ENCODE assay signal across 21 mouse cellular contexts in genomic region chr19:32752357-32752756, GRCm38 (mm10). TPM values are rescaled to one million over a fixed set of nuclear protein-coding genes. Genes with fewer than 3 reads are reported as not detected.
DNase-seq lines count a peak whose midpoint lies in the region; ATAC-seq and TF ChIP-seq lines count a peak whose summit lies in the region.
"Had no signal": no experiment of that assay in that cellular context is flagged by ENCODE, and none has a peak within 500 bp of the region (broad histone marks: within the 10 kb centered on the region; RNA-seq: fewer than 3 reads in every experiment).

No protein-coding gene starts in this region.

- DNase-seq in thymus, postnatal 14 days: peak; percentile 1
- DNase-seq in thymus, postnatal 36 days: no peak
- DNase-seq in 416B (ENCODE audit: low read depth): peak; percentile 67
- no peak for DNase-seq in ES-E14 (ENCODE audit: low read depth, low spot score)
- no peak for DNase-seq in liver, postnatal 0 days
- no peak for DNase-seq in heart, postnatal 10 days
- DNase-seq in layer of hippocampus, adult 9-10 months (ENCODE audit: low spot score): no peak
- DNase-seq: adrenal gland, postnatal 14 days; cerebellum, adult 11-12 months; cerebellum, adult 2 months; cerebellum, adult 9-10 months; cerebellum, postnatal 10 days; cerebellum, postnatal 25 days had no signal

- H3K4me1 ChIP-seq in ES-E14 (ENCODE audit: control insufficient read depth in 2 of 2, insufficient read depth in 2 of 2, low read length in 2 of 2, poor library complexity in 1 of 2): peaks cover 0 to 5% of the 10 kb centered on the region in 2 experiments; a peak in 2 of 4 replicates
- peaks cover 14% of the 10 kb centered on the region for H3K4me1 ChIP-seq in liver, postnatal 0 days (ENCODE audit: insufficient read depth)
- H3K4me1 ChIP-seq: embryonic facial prominence, embryonic 12.5 days had no signal

- in situ Hi-C loops in ES-E14 (cut with MboI; ENCODE audit: low sequenced_read_pairs in 2 of 2, unreplicated experiment in 2 of 2): no loop called here

- no peak overlapping the region for H3K27ac ChIP-seq in ES-E14 (ENCODE audit: insufficient read depth, low read depth, low read length, poor library complexity, severe bottlenecking)
- no peak overlapping the region for H3K27ac ChIP-seq in liver, postnatal 0 days (ENCODE audit: low read depth)
- H3K27ac ChIP-seq: embryonic facial prominence, embryonic 10.5 days; embryonic facial prominence, embryonic 12.5 days; forebrain, embryonic 13.5 days; forebrain, embryonic 15.5 days had no signal

- H3K27me3 ChIP-seq in liver, postnatal 0 days (ENCODE audit: insufficient read depth, low read length): no peaks in the 10 kb centered on the region
- H3K27me3 ChIP-seq: CH12.LX; forebrain, embryonic 13.5 days; Patski had no signal

- no peak for TF ChIP-seq EP300 in liver, postnatal 0 days (IDR thresholded peaks at IDR 0.05; ENCODE audit: low read depth)

- WGBS in liver, postnatal 0 days (ENCODE audit: insufficient replicate concordance): 85% methylated on average over 6 of the region's 6 CpGs

- ATAC-seq in liver, postnatal 0 days: no peak
- ATAC-seq: activated CD4-positive, CD25-positive, alpha-beta regulatory T cell, adult 4 months; CD4-positive, CD25-positive, alpha-beta regulatory T cell, adult 4 months; forebrain, embryonic 13.5 days; forebrain, embryonic 15.5 days; Patski had no signal

- H3K9me3 ChIP-seq in ES-E14 (ENCODE audit: control insufficient read depth, insufficient read depth, low read depth, low read length): no peaks in the 10 kb centered on the region
- no peaks in the 10 kb centered on the region for H3K9me3 ChIP-seq in liver, postnatal 0 days (ENCODE audit: low read length)
- H3K9me3 ChIP-seq: embryonic facial prominence, embryonic 10.5 days; embryonic facial prominence, embryonic 12.5 days; forebrain, embryonic 13.5 days; forebrain, embryonic 15.5 days had no signal

- no peak overlapping the region for H3K4me2 ChIP-seq in liver, postnatal 0 days (ENCODE audit: low read depth, low read length)
- H3K4me2 ChIP-seq: embryonic facial prominence, embryonic 12.5 days; forebrain, embryonic 13.5 days; forebrain, embryonic 15.5 days had no signal

- no peak overlapping the region for H3K4me3 ChIP-seq in ES-E14 (ENCODE audit: insufficient read depth in 1 of 2, low read depth in 1 of 2, low read length in 2 of 2, poor library complexity in 1 of 2, severe bottlenecking in 1 of 2)
- H3K4me3 ChIP-seq in liver, postnatal 0 days (ENCODE audit: low read depth, low read length): no peak overlapping the region
- H3K4me3 ChIP-seq: embryonic facial prominence, embryonic 10.5 days; embryonic facial prominence, embryonic 12.5 days; forebrain, embryonic 13.5 days; forebrain, embryonic 15.5 days had no signal

- no peak overlapping the region for H3K9ac ChIP-seq in ES-E14 (ENCODE audit: insufficient read depth, low read depth, low read length, poor library complexity, severe bottlenecking)
- no peak overlapping the region for H3K9ac ChIP-seq in liver, postnatal 0 days (replicated peaks)
- H3K9ac ChIP-seq: embryonic facial prominence, embryonic 12.5 days; forebrain, embryonic 13.5 days; forebrain, embryonic 15.5 days had no signal

- intact Hi-C loops in heart, postnatal 10 days (cut with DNase I): no loop called here

- TF ChIP-seq CTCF in liver, postnatal 0 days (IDR thresholded peaks at IDR 0.05; ENCODE audit: low read depth): no peak

- H3K36me3 ChIP-seq in ES-E14 (ENCODE audit: control insufficient read depth, insufficient read depth, low read length, poor library complexity, severe bottlenecking): no peaks in the 10 kb centered on the region
- no peaks in the 10 kb centered on the region for H3K36me3 ChIP-seq in liver, postnatal 0 days (replicated peaks; ENCODE audit: insufficient read depth, low read length)
- H3K36me3 ChIP-seq: embryonic facial prominence, embryonic 10.5 days; embryonic facial prominence, embryonic 12.5 days; forebrain, embryonic 15.5 days had no signal

TF ChIP-seq in ES-E14, 5 proteins besides CTCF, POLR2A, EP300 and RAD21:
- TF ChIP-seq ZC3H11A (IDR thresholded peaks at IDR 0.05; ENCODE audit: borderline replicate concordance, low read depth, low read length) (no peak), CHD2 (IDR thresholded peaks at IDR 0.05; ENCODE audit: low read depth, low read length) (no peak), MAFK (IDR thresholded peaks at IDR 0.05; ENCODE audit: insufficient read depth, low read depth, low read length) (peak; percentile 56)

RNA-seq across cellular contexts. Expression of gene Pten, which starts 4.9 kb away (rescaled TPM):
- 70.8 and 76.5 TPM in 2 replicates for total RNA-seq in ES-E14 (2012; rRNA removed)
- polyA plus RNA-seq in liver, postnatal 0 days (2015; fragmentation: Nextera tagmentation; extraction: Ambion mirVana): 5.1 and 5.9 TPM in 2 replicates
- total RNA-seq in heart, postnatal 10 days (2021): 10 to 100 TPM; 52.7 to 60.3 TPM

RNA-seq across cellular contexts. Expression of gene Atad1, which starts 12.8 kb away (rescaled TPM):
- 84.9 and 99.0 TPM in 2 replicates for total RNA-seq in ES-E14 (2012; rRNA removed)
- polyA plus RNA-seq in liver, postnatal 0 days (2015; fragmentation: Nextera tagmentation; extraction: Ambion mirVana): 25.9 and 26.0 TPM in 2 replicates
- 10 to 100 TPM; 81.6 to 82.3 TPM for total RNA-seq in heart, postnatal 10 days (2021)

Comparison
In these comparisons a context has a peak if more than half of its experiments do, and no peak if none do; other contexts are left out.
1. DNase-seq: peak in thymus, postnatal 14 days (single experiment) and 416B (single experiment); none in thymus, postnatal 36 days (0 of 2), ES-E14 (single experiment), liver, postnatal 0 days (single experiment), heart, postnatal 10 days (0 of 2) and layer of hippocampus, adult 9-10 months (single experiment).